Mouse (Mus musculus): ENCODE data around the gene Ssbp2. TPM values are rescaled to one million over a fixed set of nuclear protein-coding genes. Genes with fewer than 3 reads are reported as not detected.

Ssbp2 gene
- polyA plus RNA-seq, 2 experiments = 118 to 174 TPM

- no peaks in the 10 kb centered on the region for H3K9me3 ChIP-seq (ENCODE audit: control insufficient read depth, low read length)
- WGBS = 86% methylated on average over 2 of the region's 2 CpGs
- no peak overlapping the region for H3K4me2 ChIP-seq (replicated peaks; ENCODE audit: low read depth, low read length, severe bottlenecking)
- ATAC-seq (ENCODE audit: low FRiP score, low read depth) = no peak
- H3K9ac ChIP-seq (ENCODE audit: low read depth, low read length, severe bottlenecking) = no peak overlapping the region
- no peak overlapping the region for H3K4me3 ChIP-seq (replicated peaks; ENCODE audit: low read length)
- H3K36me3 ChIP-seq (ENCODE audit: control insufficient read depth, insufficient read depth, low read length) = no peaks in the 10 kb centered on the region
- no peak overlapping the region for H3K27ac ChIP-seq (replicated peaks; ENCODE audit: low read depth, low read length)
- H3K4me1 ChIP-seq (ENCODE audit: control insufficient read depth, insufficient read depth, low read length) = peaks cover under 1% of the 10 kb centered on the region; the same call in 1 of the 2 replicates
- no peak for TF ChIP-seq POLR2A (IDR thresholded peaks at IDR 0.05; ENCODE audit: borderline replicate concordance, extremely low read depth, insufficient read depth, insufficient read length)
- H3K27me3 ChIP-seq (ENCODE audit: control insufficient read depth, insufficient read depth, low read length) = no peaks in the 10 kb centered on the region
- DNase-seq (ENCODE audit: low spot score) = no peak
Measured at GRCm38 (mm10) chr13:91748401-91748800, 288.3 kb downstream of the Ssbp2 start.

DNA sequence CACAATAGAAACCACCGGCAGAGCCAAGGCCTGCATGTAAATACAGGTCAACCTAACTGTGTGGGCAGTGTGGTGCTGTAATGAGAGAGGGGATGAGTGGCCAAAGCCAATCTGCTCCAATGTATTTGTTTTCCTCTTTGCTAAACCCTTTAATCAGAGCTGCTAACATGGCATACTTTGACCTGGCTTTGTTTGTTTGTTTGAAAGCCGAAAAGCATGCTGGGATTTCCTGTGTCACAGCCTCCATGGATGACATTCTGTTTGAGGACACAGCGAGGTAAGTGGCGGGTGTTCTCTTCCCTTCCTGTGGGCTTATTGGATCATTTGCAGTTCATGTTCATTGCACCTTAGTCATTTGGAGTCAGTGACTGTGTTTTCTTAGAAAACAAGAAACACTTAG, 289.9 kb downstream of the Ssbp2 start:
- H3K4me1 ChIP-seq (ENCODE audit: control insufficient read depth, insufficient read depth, low read length) = peaks cover 4% of the 10 kb centered on the region
- TF ChIP-seq POLR2A (IDR thresholded peaks at IDR 0.05; ENCODE audit: borderline replicate concordance, extremely low read depth, insufficient read depth, insufficient read length) = no peak
- H3K9ac ChIP-seq (ENCODE audit: low read depth, low read length, severe bottlenecking) = no peak overlapping the region
- no peak overlapping the region for H3K27ac ChIP-seq (replicated peaks; ENCODE audit: low read depth, low read length)
- ATAC-seq (ENCODE audit: low FRiP score, low read depth) (no peak), DNase-seq (ENCODE audit: low spot score) (no peak)
- no peaks in the 10 kb centered on the region for H3K36me3 ChIP-seq (ENCODE audit: control insufficient read depth, insufficient read depth, low read length)
- H3K4me3 ChIP-seq (replicated peaks; ENCODE audit: low read length) = no peak overlapping the region
- 93% methylated on average over 4 of the region's 4 CpGs for WGBS
- H3K27me3 ChIP-seq (ENCODE audit: control insufficient read depth, insufficient read depth, low read length) = no peaks in the 10 kb centered on the region
- no peaks in the 10 kb centered on the region for H3K9me3 ChIP-seq (ENCODE audit: control insufficient read depth, low read length)
- no peak overlapping the region for H3K4me2 ChIP-seq (replicated peaks; ENCODE audit: low read depth, low read length, severe bottlenecking)

Small RNA genes within 50 kb of the gene (microRNA-seq; reads per million reads assigned to microRNA genes)
- not detected for gene Gm27656

Other genes starting within 250 kb of the Ssbp2 start
- 4.0 and 5.4 TPM in 2 replicates for gene Atg10, start 236.3 kb upstream of the Ssbp2 start, polyA plus RNA-seq (2012; rRNA removed)
- 18.3 and 19.4 TPM in 2 replicates for gene Atg10, start 236.3 kb upstream of the Ssbp2 start, polyA plus RNA-seq (2014; fragmentation: Nextera tagmentation; extraction: Ambion mirVana)